Mouse (Mus musculus) olfactory bulb, adult 2 months (tissue): ENCODE results near the gene Ubash3b. TPM values are rescaled to one million over a fixed set of nuclear protein-coding genes. Genes with fewer than 3 reads are reported as not detected.
A peak's percentile ranks its signal among the peaks of the same experiment; 100 is the strongest.

Experiments
- H3K27ac ChIP-seq: fragments of 200-500 bp; 2 replicates; pipeline ENCODE4 v1.5.1; 2012; ENCODE audit warnings: low read depth, low read length; ENCODE audit not compliant: insufficient read depth
- H3K4me1 ChIP-seq: fragments of 200-500 bp; 2 replicates; pipeline ENCODE4 v1.6.1; 2012; ENCODE audit warnings: low read length; ENCODE audit not compliant: control insufficient read depth, insufficient read depth
- H3K4me3 ChIP-seq: fragments of 200-500 bp; 2 replicates; pipeline ENCODE4 v1.5.1; 2012; ENCODE audit warnings: mild to moderate bottlenecking, low read depth, low read length, moderate library complexity; ENCODE audit not compliant: insufficient read depth
- CTCF ChIP-seq: fragments of 200-500 bp; IDR thresholded peaks from 2 replicates; pipeline ENCODE4 v1.5.1; 2012; ENCODE audit warnings: low read depth, mild to moderate bottlenecking, low read length, moderate library complexity; ENCODE audit not compliant: insufficient read depth
- POLR2A ChIP-seq: fragments of 200-500 bp; IDR thresholded peaks from 2 replicates; pipeline ENCODE4 v1.6.1; 2012; ENCODE audit warnings: mild to moderate bottlenecking, low read depth, low read length, moderate library complexity; ENCODE audit not compliant: insufficient read depth
- WGBS: fragments of 180-500 bp; shearing (Covaris S2); methylation state at CpG from one replicate; pipeline ENCODE4 v1.1.7; 2018; 5-methylcytosine and 5-hydroxymethylcytosine counted together
- polyA plus RNA-seq: library from polyadenylated mRNA; stranded (reverse); fragments of >200 nt; gene quantifications from 2 replicates; pipeline ENCODE4 v1.2.4, GENCODE M21; 2012; ENCODE audit warnings: low replicate concordance; ENCODE audit not compliant: missing spikeins, insufficient read depth, insufficient read length

Gene Ubash3b
- polyA plus RNA-seq, 1 experiment, result not detected

- no peak overlapping the region for H3K27ac ChIP-seq
- 38% methylated on average over 4 of the region's 4 CpGs for WGBS
- TF ChIP-seq POLR2A (no peak), CTCF (no peak)
- H3K4me3 ChIP-seq, result no peak overlapping the region
- peaks cover 5% of the 10 kb centered on the region; the same call in 1 of the 2 replicates for H3K4me1 ChIP-seq
These were observed 171.4 kb downstream of the Ubash3b start for GRCm38 (mm10) chr9:40989940-40990588.

- WGBS, result 75% methylated on average over 3 of the region's 3 CpGs
- Histone ChIP-seq H3K27ac (no peak overlapping the region), H3K4me1 (no peaks in the 10 kb centered on the region), H3K4me3 (no peak overlapping the region)
- TF ChIP-seq CTCF (no peak), POLR2A (no peak)
These were observed 177.2 kb downstream of the Ubash3b start for GRCm38 (mm10) chr9:40984313-40984712.

DNA sequence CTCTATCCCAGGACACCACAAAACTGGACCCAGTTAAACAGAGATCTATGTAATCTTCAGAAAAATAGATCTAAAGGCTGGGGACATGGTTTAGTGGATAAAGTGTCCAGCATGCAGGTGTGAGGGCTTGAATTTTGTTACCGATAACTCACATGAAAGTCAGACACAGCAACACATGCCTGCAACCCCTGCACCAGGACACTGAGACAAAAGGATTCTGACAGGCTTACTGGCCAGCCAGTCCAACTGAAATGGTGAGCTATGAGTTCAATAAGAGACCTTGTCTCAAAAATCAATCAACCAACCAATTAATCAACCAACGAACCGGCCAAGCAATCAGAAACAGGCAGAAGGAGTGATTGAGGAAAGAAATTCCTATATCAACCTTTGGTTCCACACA, 177.7 kb downstream of the Ubash3b start:
- Histone ChIP-seq H3K4me3 (no peak overlapping the region), H3K27ac (no peak overlapping the region)

GRCm38 (mm10) chr9:40982480-40982879, 179.0 kb downstream of the Ubash3b start:
- TF ChIP-seq POLR2A (no peak), CTCF (peak; percentile 75)
- Histone ChIP-seq H3K4me1 (no peaks in the 10 kb centered on the region), H3K27ac (no peak overlapping the region), H3K4me3 (no peak overlapping the region)
- WGBS, result 29% methylated on average over 6 of the region's 6 CpGs

More for the DNA sequence above, 177.7 kb downstream of the Ubash3b start:
- TF ChIP-seq CTCF (no peak), POLR2A (no peak)
- WGBS, result 93% methylated on average over 3 of the region's 3 CpGs
- H3K4me1 ChIP-seq, result no peaks in the 10 kb centered on the region

DNA sequence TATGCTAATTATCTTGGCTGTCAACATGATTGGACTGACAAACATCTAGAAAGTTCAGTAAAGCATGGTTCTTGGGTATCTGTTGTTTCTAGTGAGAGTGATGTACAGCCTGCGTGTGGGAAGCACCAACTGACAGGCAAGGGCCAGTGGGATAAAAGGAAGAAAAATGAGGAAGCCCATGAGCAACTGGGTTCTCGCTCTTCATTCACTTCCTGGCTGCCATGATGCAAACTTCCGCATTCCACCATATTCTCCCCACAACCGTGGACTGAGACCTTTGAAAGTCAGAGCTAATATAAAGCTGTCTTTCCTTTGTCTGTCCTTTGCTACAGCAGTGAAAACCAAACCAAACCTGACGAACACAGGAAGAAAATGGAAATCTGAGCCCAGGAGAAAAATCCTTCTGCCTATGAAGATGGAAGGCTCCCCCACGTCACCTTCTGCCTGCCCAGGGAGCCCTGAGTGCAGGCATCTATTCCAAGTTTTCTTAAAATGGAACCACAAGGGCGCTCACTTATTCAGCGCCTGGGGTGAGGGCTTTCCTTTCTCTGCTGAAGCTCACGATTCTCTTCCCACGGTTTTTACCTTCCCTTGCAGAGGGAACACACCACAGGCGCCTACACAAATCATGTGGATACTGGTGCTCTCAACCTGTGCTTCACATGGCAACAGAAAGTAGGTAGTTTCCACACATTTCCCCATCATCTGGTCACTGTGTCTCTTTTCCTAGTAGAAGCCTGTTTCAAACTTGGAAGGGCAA, 187.3 kb downstream of the Ubash3b start:
- no peak overlapping the region for H3K27ac ChIP-seq
- H3K4me1 ChIP-seq, result peaks cover 2% of the 10 kb centered on the region; the same call in 1 of the 2 replicates
- WGBS, result 78% methylated on average over 11 of the region's 11 CpGs
- TF ChIP-seq CTCF (no peak), POLR2A (no peak)
- H3K4me3 ChIP-seq, result no peak overlapping the region

GRCm38 (mm10) chr9:40964418-40964714, 197.1 kb downstream of the Ubash3b start:
- H3K27ac ChIP-seq, result no peak overlapping the region
- H3K4me1 ChIP-seq, result peaks cover 7% of the 10 kb centered on the region
- peak overlapping the region; percentile 45; the same call in 1 of the 2 replicates for H3K4me3 ChIP-seq
- TF ChIP-seq POLR2A, result no peak
- TF ChIP-seq CTCF, result no peak
- WGBS, result 50% methylated on average over 7 of the region's 7 CpGs

GRCm38 (mm10) chr9:40963586-40964417, 197.7 kb downstream of the Ubash3b start, which contains the start of gene Jhy:
Gene Jhy, minus strand, starts transcription at chr9:40964118.
- Histone ChIP-seq H3K4me1 (peaks cover 7% of the 10 kb centered on the region), H3K27ac (no peak within 1 kb of the TSS), H3K4me3 (peak within 1 kb of the TSS; percentile 45)
- WGBS, result 5% methylated on average over 51 of the region's 51 CpGs
- TF ChIP-seq CTCF, result no peak

GRCm38 (mm10) chr9:40961401-40961800, 200.1 kb downstream of the Ubash3b start:
- 57% methylated on average over 3 of the region's 3 CpGs for WGBS
- H3K4me3 ChIP-seq, result no peak overlapping the region
- peaks cover 7% of the 10 kb centered on the region for H3K4me1 ChIP-seq
- no peak overlapping the region for H3K27ac ChIP-seq
- no peak for TF ChIP-seq POLR2A
- no peak for TF ChIP-seq CTCF

Other genes starting within 250 kb of the Ubash3b start
- not detected in 2 replicates for gene Jhy, start 197.6 kb downstream of the Ubash3b start, polyA plus RNA-seq
- not detected in 2 replicates for gene Crtam, start 157.1 kb downstream of the Ubash3b start, polyA plus RNA-seq